ENCODE assay signal across 10 mouse cellular contexts in genomic region chr12:76910258-76910940, GRCm38 (mm10). TPM values are rescaled to one million over a fixed set of nuclear protein-coding genes. Genes with fewer than 3 reads are reported as not detected.
A peak's percentile ranks its signal among the peaks of the same experiment; 100 is the strongest.
DNase-seq lines count a peak whose midpoint lies in the region; ATAC-seq and TF ChIP-seq lines count a peak whose summit lies in the region.
"Had no signal": no experiment of that assay in that cellular context is flagged by ENCODE, and none has a peak within 500 bp of the region (broad histone marks: within the 10 kb centered on the region; RNA-seq: fewer than 3 reads in every experiment).

No protein-coding gene starts in this region.

- H3K4me2 ChIP-seq in forebrain, embryonic 16.5 days (ENCODE audit: low read length): no peak overlapping the region
- H3K4me2 ChIP-seq in midbrain, embryonic 13.5 days (replicated peaks): no peak overlapping the region
- no peak overlapping the region for H3K4me2 ChIP-seq in midbrain, postnatal 0 days (ENCODE audit: low read depth, low read length, poor library complexity, severe bottlenecking)

- H3K27me3 ChIP-seq in forebrain, embryonic 10.5 days (ENCODE audit: poor library complexity, severe bottlenecking): no peaks in the 10 kb centered on the region
- no peaks in the 10 kb centered on the region for H3K27me3 ChIP-seq in forebrain, embryonic 16.5 days (replicated peaks; ENCODE audit: control insufficient read depth, insufficient read depth, low read length)
- no peaks in the 10 kb centered on the region for H3K27me3 ChIP-seq in midbrain, embryonic 13.5 days
- no peaks in the 10 kb centered on the region for H3K27me3 ChIP-seq in midbrain, postnatal 0 days (ENCODE audit: insufficient read depth, low read length)
- no peaks in the 10 kb centered on the region for H3K27me3 ChIP-seq in embryonic facial prominence, embryonic 10.5 days (replicated peaks; ENCODE audit: low read depth, poor library complexity, severe bottlenecking)

- WGBS in forebrain, embryonic 10.5 days: 73% methylated on average over 11 of the region's 11 CpGs
- 71% methylated on average over 11 of the region's 11 CpGs for WGBS in forebrain, embryonic 16.5 days
- 68% methylated on average over 11 of the region's 11 CpGs for WGBS in midbrain, embryonic 13.5 days
- WGBS in midbrain, postnatal 0 days: 67% methylated on average over 11 of the region's 11 CpGs
- WGBS in embryonic facial prominence, embryonic 10.5 days: 76% methylated on average over 11 of the region's 11 CpGs

- H3K4me3 ChIP-seq in forebrain, embryonic 10.5 days: no peak overlapping the region
- H3K4me3 ChIP-seq in forebrain, embryonic 16.5 days (replicated peaks; ENCODE audit: low read length): no peak overlapping the region
- H3K4me3 ChIP-seq in midbrain, embryonic 13.5 days (replicated peaks): no peak overlapping the region
- no peak overlapping the region for H3K4me3 ChIP-seq in midbrain, postnatal 0 days (ENCODE audit: low read depth, low read length)
- H3K4me3 ChIP-seq in embryonic facial prominence, embryonic 10.5 days: no peak overlapping the region
- H3K4me3 ChIP-seq: layer of hippocampus, adult 2 months had no signal

- H3K4me1 ChIP-seq in forebrain, embryonic 10.5 days: peaks cover 15% of the 10 kb centered on the region
- H3K4me1 ChIP-seq in forebrain, embryonic 16.5 days (replicated peaks; ENCODE audit: control insufficient read depth, insufficient read depth, low read length): no peaks in the 10 kb centered on the region
- peaks cover 14% of the 10 kb centered on the region; the same call in 1 of the 2 replicates for H3K4me1 ChIP-seq in midbrain, embryonic 13.5 days (replicated peaks)
- no peaks in the 10 kb centered on the region for H3K4me1 ChIP-seq in midbrain, postnatal 0 days (ENCODE audit: insufficient read depth, low read length)
- H3K4me1 ChIP-seq in embryonic facial prominence, embryonic 10.5 days: peaks cover 21% of the 10 kb centered on the region

- no peak for TF ChIP-seq CTCF in midbrain, postnatal 0 days (IDR thresholded peaks at IDR 0.05)

- no peak overlapping the region for H3K9ac ChIP-seq in forebrain, embryonic 16.5 days (replicated peaks; ENCODE audit: low read depth, low read length)
- H3K9ac ChIP-seq in midbrain, embryonic 13.5 days (replicated peaks): 0 out of 2 replicates have a peak overlapping the region, but pooled peaks have one; percentile 1
- H3K9ac ChIP-seq in midbrain, postnatal 0 days (replicated peaks; ENCODE audit: low read length, poor library complexity, severe bottlenecking): no peak overlapping the region

- peaks cover 39% of the 10 kb centered on the region for H3K36me3 ChIP-seq in forebrain, embryonic 10.5 days (replicated peaks)
- no peaks in the 10 kb centered on the region; the same call in 1 of the 2 replicates for H3K36me3 ChIP-seq in forebrain, embryonic 16.5 days (ENCODE audit: control insufficient read depth, insufficient read depth)
- peaks cover 21% of the 10 kb centered on the region for H3K36me3 ChIP-seq in midbrain, embryonic 13.5 days
- H3K36me3 ChIP-seq in midbrain, postnatal 0 days (ENCODE audit: insufficient read depth, low read length): peaks cover 15% of the 10 kb centered on the region
- peaks cover 47% of the 10 kb centered on the region for H3K36me3 ChIP-seq in embryonic facial prominence, embryonic 10.5 days (replicated peaks)

- H3K9me3 ChIP-seq in forebrain, embryonic 10.5 days: no peaks in the 10 kb centered on the region
- no peaks in the 10 kb centered on the region for H3K9me3 ChIP-seq in forebrain, embryonic 16.5 days (ENCODE audit: control insufficient read depth, low read length)
- no peaks in the 10 kb centered on the region for H3K9me3 ChIP-seq in midbrain, embryonic 13.5 days
- no peaks in the 10 kb centered on the region for H3K9me3 ChIP-seq in midbrain, postnatal 0 days (ENCODE audit: low read length)
- no peaks in the 10 kb centered on the region for H3K9me3 ChIP-seq in embryonic facial prominence, embryonic 10.5 days

- peak overlapping the region; percentile 65; the same call in 1 of the 2 replicates for H3K27ac ChIP-seq in forebrain, embryonic 10.5 days
- no peak overlapping the region for H3K27ac ChIP-seq in forebrain, embryonic 16.5 days (ENCODE audit: low read length)
- no peak overlapping the region for H3K27ac ChIP-seq in midbrain, embryonic 13.5 days
- no peak overlapping the region for H3K27ac ChIP-seq in midbrain, postnatal 0 days (ENCODE audit: low read depth, low read length)
- H3K27ac ChIP-seq in embryonic facial prominence, embryonic 10.5 days (replicated peaks): peak overlapping the region; percentile 57; the same call in 1 of the 2 replicates
- H3K27ac ChIP-seq: layer of hippocampus, adult 2 months had no signal

- no peak for DNase-seq in forebrain, embryonic 10.5 days (ENCODE audit: extremely low spot score, low spot score)
- no peak for DNase-seq in midbrain, postnatal 0 days (ENCODE audit: low spot score)
- DNase-seq in embryonic facial prominence, embryonic 10.5 days (ENCODE audit: low spot score): no peak
- DNase-seq in spleen, postnatal 36 days (ENCODE audit: low spot score in 2 of 2): peak; percentile 53 to 68
- no peak for DNase-seq in layer of hippocampus, adult 8-10 months (ENCODE audit: low spot score in 2 of 2)
- DNase-seq in thymus, postnatal 10 days (ENCODE audit: low spot score in 2 of 2): no peak
- DNase-seq: lung, postnatal 4 days had no signal

- ATAC-seq in forebrain, embryonic 16.5 days: no peak
- ATAC-seq in midbrain, embryonic 13.5 days: peak; percentile 30; the same call in 1 of the 2 replicates
- ATAC-seq in midbrain, postnatal 0 days (ENCODE audit: low FRiP score): no peak; the same call in 1 of the 2 replicates

RNA-seq across cellular contexts. Expression of gene Max, which starts 51.6 kb away (rescaled TPM):
- 12.0 and 13.5 TPM in 2 replicates for polyA plus RNA-seq in forebrain, embryonic 10.5 days (2016; fragmentation: Nextera tagmentation; extraction: Ambion mirVana)
- 20.4 and 25.2 TPM in 2 replicates for polyA plus RNA-seq in forebrain, embryonic 16.5 days (2015; fragmentation: Nextera tagmentation; extraction: Ambion mirVana)
- polyA plus RNA-seq in midbrain, embryonic 13.5 days (2015; fragmentation: Nextera tagmentation; extraction: Ambion mirVana): 14.1 and 18.5 TPM in 2 replicates
- 61.7 and 66.9 TPM in 2 replicates for total RNA-seq in midbrain, postnatal 0 days (2014; rRNA removed)
- 17.3 and 17.4 TPM in 2 replicates for polyA plus RNA-seq in midbrain, postnatal 0 days (2015; fragmentation: Nextera tagmentation; extraction: Ambion mirVana)
- polyA plus RNA-seq in embryonic facial prominence, embryonic 10.5 days (2016; fragmentation: Nextera tagmentation; extraction: Ambion mirVana): 9.8 and 13.1 TPM in 2 replicates
- total RNA-seq in layer of hippocampus, adult 8-10 months (2022): 10 to 100 TPM; 70.9 to 85.2 (median 79.5) TPM

Comparison
In these comparisons a context has a peak if more than half of its experiments do, and no peak if none do; other contexts are left out.
1. H3K27ac ChIP-seq: peak in forebrain, embryonic 10.5 days (single experiment) and embryonic facial prominence, embryonic 10.5 days (single experiment); none in forebrain, embryonic 16.5 days (single experiment), midbrain, embryonic 13.5 days (single experiment) and midbrain, postnatal 0 days (single experiment).
2. DNase-seq: peak in spleen, postnatal 36 days (2 of 2); none in forebrain, embryonic 10.5 days (single experiment), midbrain, postnatal 0 days (single experiment), embryonic facial prominence, embryonic 10.5 days (single experiment), layer of hippocampus, adult 8-10 months (0 of 2) and thymus, postnatal 10 days (0 of 2).